Mouse (Mus musculus) stomach, embryonic 14.5 days (tissue): ENCODE measurements around the gene Gm17093. TPM values are rescaled to one million over a fixed set of nuclear protein-coding genes. Genes with fewer than 3 reads are reported as not detected.
"Not testable (repeated sequence)": the region's sequence is repeated elsewhere in the genome, so short reads cannot be mapped to it uniquely, and the experiment has no call there.

Source experiments
- ATAC-seq: fragments of 200-750 bp; cut with Nextera tagmentation; 2 replicates; pipeline ENCODE4 v1.8.0; 2017; ENCODE audit warnings: low read depth, moderate TSS enrichment; ENCODE audit not compliant: insufficient number of reproducible peaks, insufficient read depth, low FRiP score
- H3K27ac ChIP-seq: fragments of 300-500 bp; sonication (generic); 2 replicates; pipeline ENCODE4 v1.5.1; 2014; ENCODE audit warnings: mild to moderate bottlenecking, low read length, moderate library complexity, mixed read lengths
- H3K27me3 ChIP-seq: fragments of 300-500 bp; sonication (generic); 2 replicates; pipeline ENCODE4 v1.6.1; 2014; ENCODE audit warnings: low read length, control low read depth, mixed read lengths; ENCODE audit not compliant: control insufficient read depth, insufficient read depth
- H3K36me3 ChIP-seq: fragments of 300-500 bp; sonication (generic); 2 replicates; pipeline ENCODE4 v1.6.1; 2014; ENCODE audit warnings: mild to moderate bottlenecking, control low read depth, low read length, moderate library complexity, mixed read lengths; ENCODE audit not compliant: control insufficient read depth, insufficient read depth
- H3K4me1 ChIP-seq: fragments of 300-500 bp; sonication (generic); 2 replicates; pipeline ENCODE4 v1.6.1; 2014; ENCODE audit warnings: low read length, control low read depth, mixed read lengths; ENCODE audit not compliant: control insufficient read depth, insufficient read depth
- H3K4me2 ChIP-seq: fragments of 300-500 bp; sonication (generic); replicated peaks from 2 replicates; pipeline ENCODE4 v1.6.1; 2014; ENCODE audit warnings: low read depth, low read length, control low read depth
- H3K4me3 ChIP-seq: fragments of 300-500 bp; sonication (generic); 2 replicates; pipeline ENCODE4 v1.5.1; 2014; ENCODE audit warnings: low read depth, low read length, control low read depth
- H3K9ac ChIP-seq: fragments of 300-500 bp; sonication (generic); replicated peaks from 2 replicates; pipeline ENCODE4 v1.6.1; 2014; ENCODE audit warnings: low read depth, mild to moderate bottlenecking, control low read depth, low read length, moderate library complexity, mixed read lengths
- H3K9me3 ChIP-seq: fragments of 300-500 bp; sonication (generic); 2 replicates; pipeline ENCODE4 v1.6.1; 2016; ENCODE audit warnings: low read depth, low read length, control low read depth; ENCODE audit not compliant: control insufficient read depth
- WGBS: fragments of 180-500 bp; shearing (Covaris S2); extraction: QIAGEN DNeasy Blood & Tissue Kit; methylation state at CpG from one replicate; pipeline ENCODE4 v1.1.7; 2014; 5-methylcytosine and 5-hydroxymethylcytosine counted together
- polyA plus RNA-seq: library from polyadenylated mRNA; unstranded; fragments of >200 nt; fragmentation: Nextera tagmentation; extraction: Ambion mirVana; gene quantifications from 2 replicates; pipeline ENCODE4 v1.2.1, GENCODE M21; 2014

The Gm17093 gene
- polyA plus RNA-seq: not detected in 2 replicates

DNA sequence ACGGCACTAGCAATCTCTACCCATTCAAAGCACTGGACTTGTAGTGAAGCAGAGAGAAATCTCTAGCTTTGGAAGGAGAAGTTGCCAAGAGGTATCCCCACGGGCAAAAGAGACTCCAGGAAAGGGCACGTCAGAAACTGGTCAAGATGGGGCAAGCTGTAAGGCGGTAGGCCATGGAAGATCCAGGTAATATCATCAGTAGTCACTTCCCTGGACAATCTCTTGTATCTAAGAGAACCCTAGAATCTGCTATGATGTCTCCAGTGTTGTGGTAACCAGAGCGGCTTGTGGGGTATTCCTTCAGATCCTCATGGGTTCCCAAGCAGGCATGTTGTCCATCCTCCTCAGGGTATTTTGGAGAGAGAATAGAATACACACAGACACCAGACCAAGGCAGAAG, at the start of gene Gm17093:
Gm17093 (plus strand) TSS at position 301 of the 400 bp plus-strand sequence.
- WGBS: 85% methylated on average over 5 of the region's 5 CpGs
- H3K4me3 ChIP-seq, H3K4me2 ChIP-seq, ATAC-seq, H3K27me3 ChIP-seq, H3K9me3 ChIP-seq, H3K4me1 ChIP-seq, H3K36me3 ChIP-seq, H3K9ac ChIP-seq, H3K27ac ChIP-seq: not testable (repeated sequence)

DNA sequence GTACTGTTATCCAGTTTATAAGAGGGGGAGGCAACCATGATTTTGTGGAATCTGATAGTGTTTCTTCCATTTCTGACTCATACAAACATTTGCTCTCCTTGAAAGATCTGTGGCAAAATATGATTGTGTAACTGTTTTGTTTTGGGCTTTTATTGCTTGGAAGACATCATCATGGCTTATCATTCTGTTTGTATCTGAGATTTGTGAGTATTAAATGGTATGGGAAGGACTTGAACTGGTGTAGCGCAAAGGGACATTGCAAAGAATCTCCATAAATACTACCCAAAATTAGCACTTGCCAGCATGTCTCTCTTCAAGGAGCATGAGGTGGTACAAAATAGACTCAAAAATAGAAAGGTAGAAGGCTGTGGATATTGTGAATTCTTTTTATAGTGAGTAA, 25.9 kb upstream of the Gm17093 start, which contains the start of gene BC061237:
BC061237 (plus strand) TSS at position 301 of the 400 bp plus-strand sequence.
- not testable (repeated sequence) for H3K4me3 ChIP-seq
- WGBS: no CpG with 5 or more reads among the region's 1 CpGs

DNA sequence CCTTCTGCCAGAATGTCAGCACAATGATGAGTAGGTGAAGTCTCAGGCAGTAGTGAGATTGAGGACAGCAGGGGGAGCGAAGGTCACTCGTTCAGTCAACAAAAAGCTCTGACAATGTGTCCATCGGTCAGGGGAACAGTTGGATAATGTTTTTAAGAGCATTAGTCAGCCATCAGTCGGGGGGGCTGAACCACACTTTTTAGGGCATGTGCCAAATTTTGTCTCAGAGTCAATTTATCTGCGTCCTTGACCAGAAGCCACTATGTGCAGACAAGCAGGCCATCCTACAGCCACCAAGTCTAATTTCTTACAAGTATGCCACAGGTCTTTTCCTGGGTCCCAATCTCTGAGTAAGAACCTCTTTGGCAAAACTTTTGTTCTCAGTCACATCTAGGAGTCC, 29.9 kb downstream of the Gm17093 start:
- H3K9ac ChIP-seq, H3K4me2 ChIP-seq, H3K27me3 ChIP-seq, H3K27ac ChIP-seq, H3K4me1 ChIP-seq, ATAC-seq, H3K9me3 ChIP-seq, H3K36me3 ChIP-seq, H3K4me3 ChIP-seq: not testable (repeated sequence)
- WGBS: 66% methylated on average over 3 of the region's 5 CpGs

More for the DNA sequence above, 25.9 kb upstream of the Gm17093 start, which contains the start of gene BC061237:
- H3K9ac ChIP-seq, H3K4me1 ChIP-seq, H3K36me3 ChIP-seq, H3K27ac ChIP-seq, H3K27me3 ChIP-seq, H3K9me3 ChIP-seq, H3K4me2 ChIP-seq, ATAC-seq: not testable (repeated sequence)

Other genes with a start within 250 kb of the Gm17093 start
- gene Gm8220, start 232.7 kb upstream of the Gm17093 start, polyA plus RNA-seq: not detected in 2 replicates
- gene Gm5930, start 179.7 kb upstream of the Gm17093 start, polyA plus RNA-seq: not detected in 2 replicates
- gene Gm8229, start 152.9 kb upstream of the Gm17093 start, polyA plus RNA-seq: not detected in 2 replicates
- not detected in 2 replicates for gene Gm3371, start 107.6 kb upstream of the Gm17093 start, polyA plus RNA-seq
- gene Gm8232, start 84.6 kb upstream of the Gm17093 start, polyA plus RNA-seq: not detected in 2 replicates
- gene BC061237, start 25.8 kb upstream of the Gm17093 start, polyA plus RNA-seq: not detected in 2 replicates
- not detected in 2 replicates for gene Gm8247, start 64.9 kb downstream of the Gm17093 start, polyA plus RNA-seq
- not detected in 2 replicates for gene Gm5624, start 109.7 kb downstream of the Gm17093 start, polyA plus RNA-seq
- gene Gm8257, start 188.2 kb downstream of the Gm17093 start, polyA plus RNA-seq: not detected in 2 replicates
- gene Gm8267, start 232.1 kb downstream of the Gm17093 start, polyA plus RNA-seq: not detected in 2 replicates